Mouse (Mus musculus): ENCODE measurements at regions not wholly inside any gene's neighbourhood (a gene's known extent, or its start where the extent isn't known, plus 50 kb on each side); places are given as distances from the start of the nearest gene placed in this dataset.
A peak's percentile ranks its signal among the peaks of the same experiment; 100 is the strongest.

DNA sequence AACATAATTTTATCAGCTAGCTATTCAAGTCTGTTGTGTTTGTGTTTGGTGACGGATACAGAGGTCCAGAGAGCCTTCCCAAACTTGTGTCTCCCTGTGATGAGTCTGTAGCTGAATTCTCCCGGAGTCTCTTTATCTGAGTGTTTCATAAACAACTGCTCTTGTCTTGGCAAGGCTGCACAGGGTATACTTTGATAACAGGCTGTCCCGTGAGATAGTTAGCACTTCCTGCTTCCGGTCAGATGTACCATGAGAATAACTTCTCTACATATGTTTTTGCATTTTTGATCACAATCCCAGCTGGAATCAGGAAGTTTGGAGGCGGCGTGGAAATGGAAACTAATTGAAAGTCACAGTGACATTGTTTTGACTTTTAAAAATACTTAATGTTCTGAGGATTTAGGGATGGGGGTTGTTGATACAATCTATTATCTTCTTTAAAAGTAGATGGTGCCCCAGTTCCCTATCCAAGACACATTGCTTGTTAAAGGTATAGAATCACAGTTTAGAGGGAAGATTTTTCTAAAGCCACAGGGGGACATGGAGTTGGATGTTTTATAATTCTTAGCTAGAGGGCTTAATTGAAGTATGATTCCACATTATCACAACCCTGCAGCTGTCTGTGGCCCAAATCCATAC, 257.9 kb downstream of the Gm10295 start:
- 74% methylated on average over 6 of the region's 6 CpGs for WGBS
- Histone ChIP-seq H3K9me3 (ENCODE audit: control insufficient read depth, low read length) (no peaks in the 10 kb centered on the region), H3K27ac (ENCODE audit: low read depth, low read length) (no peak overlapping the region), H3K9ac (ENCODE audit: low read length) (no peak overlapping the region), H3K27me3 (ENCODE audit: control insufficient read depth, insufficient read depth, low read length) (no peaks in the 10 kb centered on the region), H3K4me2 (no peak overlapping the region), H3K4me3 (ENCODE audit: low read depth, low read length) (no peak overlapping the region), H3K36me3 (ENCODE audit: control insufficient read depth, insufficient read depth, low read length) (no peaks in the 10 kb centered on the region), H3K4me1 (ENCODE audit: control insufficient read depth, insufficient read depth, low read length) (no peaks in the 10 kb centered on the region)
- DNase-seq (ENCODE audit: low spot score, missing footprints) = no peak
- no peak for ATAC-seq (ENCODE audit: low FRiP score)

DNA sequence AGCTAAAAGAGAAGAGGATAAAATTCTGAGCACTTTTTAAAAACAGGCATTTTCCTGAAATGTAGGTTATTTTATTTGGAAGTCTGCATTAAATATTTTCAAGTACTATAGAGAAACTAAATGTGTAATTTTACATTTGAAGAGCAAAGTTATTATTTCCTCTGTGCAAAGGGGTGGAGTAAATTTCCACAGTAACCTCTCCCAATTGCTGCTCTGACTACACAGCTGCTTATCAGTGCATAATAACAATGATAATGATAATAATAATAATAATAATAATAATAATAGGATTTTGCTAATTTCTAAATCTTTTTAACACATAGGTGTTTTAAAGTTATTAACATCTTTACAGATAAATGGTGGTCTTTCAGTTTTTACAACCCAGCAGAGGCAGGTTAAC, 258.5 kb downstream of the Gm10295 start:
- no peak for DNase-seq (ENCODE audit: low spot score, missing footprints)
- Histone ChIP-seq H3K27ac (ENCODE audit: low read depth, low read length) (no peak overlapping the region), H3K4me2 (no peak overlapping the region), H3K27me3 (ENCODE audit: control insufficient read depth, insufficient read depth, low read length) (no peaks in the 10 kb centered on the region), H3K9me3 (ENCODE audit: control insufficient read depth, low read length) (no peaks in the 10 kb centered on the region), H3K4me1 (ENCODE audit: control insufficient read depth, insufficient read depth, low read length) (no peaks in the 10 kb centered on the region), H3K9ac (ENCODE audit: low read length) (no peak overlapping the region), H3K36me3 (ENCODE audit: control insufficient read depth, insufficient read depth, low read length) (no peaks in the 10 kb centered on the region), H3K4me3 (ENCODE audit: low read depth, low read length) (no peak overlapping the region)
- no peak for ATAC-seq (ENCODE audit: low FRiP score)

DNA sequence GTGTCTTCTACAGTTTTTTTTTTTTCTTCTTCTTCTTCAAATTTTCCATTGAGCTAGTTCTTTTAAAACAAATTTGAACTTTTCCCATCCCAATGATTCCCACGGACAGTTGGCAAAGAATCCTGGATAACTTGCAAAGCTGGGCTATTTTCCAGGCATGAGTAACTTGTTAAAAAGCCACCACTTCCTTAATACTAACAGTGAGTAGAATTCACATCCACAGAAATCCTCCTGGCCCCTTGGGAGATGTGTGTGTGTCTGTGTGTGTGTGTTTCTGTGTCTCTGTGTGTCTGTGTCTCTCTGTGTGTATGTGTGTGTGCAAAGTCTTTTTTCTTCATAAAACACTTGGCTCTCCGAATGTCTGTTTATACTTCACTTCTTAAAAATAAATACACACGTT, 259.0 kb downstream of the Gm10295 start:
- Histone ChIP-seq H3K4me3 (ENCODE audit: low read depth, low read length) (no peak overlapping the region), H3K4me1 (ENCODE audit: control insufficient read depth, insufficient read depth, low read length) (no peaks in the 10 kb centered on the region), H3K27me3 (ENCODE audit: control insufficient read depth, insufficient read depth, low read length) (no peaks in the 10 kb centered on the region), H3K27ac (ENCODE audit: low read depth, low read length) (no peak overlapping the region), H3K9ac (ENCODE audit: low read length) (no peak overlapping the region), H3K4me2 (no peak overlapping the region), H3K9me3 (ENCODE audit: control insufficient read depth, low read length) (no peaks in the 10 kb centered on the region), H3K36me3 (ENCODE audit: control insufficient read depth, insufficient read depth, low read length) (no peaks in the 10 kb centered on the region)
- DNase-seq (ENCODE audit: low spot score, missing footprints) (no peak), ATAC-seq (ENCODE audit: low FRiP score) (no peak)
- WGBS = 77% methylated on average over 3 of the region's 3 CpGs

DNA sequence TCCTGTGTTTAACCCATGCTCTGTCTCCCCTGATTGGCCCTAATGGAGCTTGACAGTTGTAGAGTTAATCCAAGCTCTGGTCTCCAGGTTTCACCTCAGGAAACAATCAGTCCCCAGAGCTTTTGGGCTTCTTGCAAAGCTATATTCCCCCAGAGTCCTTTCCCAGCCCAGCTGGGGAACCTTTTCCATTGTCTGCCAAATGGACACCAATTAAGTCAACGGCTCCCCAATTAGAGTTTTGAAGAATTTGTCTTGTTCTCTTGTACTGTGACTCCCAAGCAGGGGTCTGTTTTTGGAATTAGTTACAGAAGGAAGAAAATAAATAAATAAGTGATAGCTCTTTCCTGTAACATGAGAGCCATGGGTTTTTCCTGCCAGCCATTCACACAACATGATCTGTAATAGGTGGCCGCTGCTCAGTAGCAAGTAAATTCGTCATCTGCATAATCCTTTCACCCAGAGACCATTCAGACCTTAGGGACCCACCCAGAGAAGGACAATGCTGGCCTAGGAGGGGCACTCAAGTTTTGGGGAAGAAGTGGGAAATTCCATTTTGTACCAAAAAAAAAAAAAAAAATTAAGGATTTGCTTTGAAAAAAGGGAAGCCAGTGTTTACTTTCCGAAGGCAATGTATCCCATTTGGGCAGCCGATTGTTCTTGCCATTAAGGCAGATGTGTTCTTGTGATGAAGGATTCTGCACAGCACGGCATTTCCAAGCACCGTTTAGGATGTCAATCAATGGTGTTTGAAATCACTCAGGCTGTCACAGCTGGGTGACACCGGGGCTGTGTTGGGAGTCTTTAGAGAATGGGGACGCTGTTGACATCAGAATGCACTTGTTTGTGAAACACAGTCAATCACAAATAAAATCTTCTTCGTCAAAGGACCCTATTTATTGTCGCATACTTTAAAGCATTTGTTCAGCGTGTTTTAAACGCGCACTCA, 286.6 kb downstream of the Gm10295 start:
- 6% methylated on average over 14 of the region's 14 CpGs for WGBS
- Histone ChIP-seq H3K4me2 (peak overlapping the region; percentile 5; the same call in 1 of the 2 replicates), H3K9ac (ENCODE audit: low read length) (no peak overlapping the region), H3K27ac (ENCODE audit: low read depth, low read length) (no peak overlapping the region), H3K36me3 (ENCODE audit: control insufficient read depth, insufficient read depth, low read length) (no peaks in the 10 kb centered on the region), H3K4me3 (ENCODE audit: low read depth, low read length) (no peak overlapping the region), H3K27me3 (ENCODE audit: control insufficient read depth, insufficient read depth, low read length) (no peaks in the 10 kb centered on the region), H3K4me1 (ENCODE audit: control insufficient read depth, insufficient read depth, low read length) (peaks cover 6% of the 10 kb centered on the region), H3K9me3 (ENCODE audit: control insufficient read depth, low read length) (no peaks in the 10 kb centered on the region)
- DNase-seq (ENCODE audit: low spot score, missing footprints) (peak; percentile 92), ATAC-seq (ENCODE audit: low FRiP score) (peak; percentile 64; the same call in 1 of the 2 replicates)

DNA sequence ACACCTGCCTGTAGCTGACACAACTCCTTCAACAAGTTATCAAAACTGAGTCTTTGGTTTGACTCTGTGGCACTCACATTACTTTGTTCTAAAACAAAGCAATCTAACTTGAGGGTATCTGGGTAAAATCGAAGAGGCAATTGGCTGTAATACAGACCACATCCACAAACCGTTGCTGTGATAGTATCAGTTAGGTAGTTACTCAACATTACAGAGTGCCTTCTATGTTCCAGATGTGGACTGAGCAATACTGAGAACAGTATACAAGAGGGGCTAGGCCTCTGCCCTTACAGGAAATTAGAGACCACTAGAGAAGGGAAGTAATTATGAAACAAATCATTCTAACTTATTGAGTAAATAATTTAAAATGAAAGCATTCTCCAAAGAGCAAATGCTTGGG, 300.5 kb downstream of the Gm10295 start:
- Histone ChIP-seq H3K27me3 (ENCODE audit: control insufficient read depth, insufficient read depth, low read length) (no peaks in the 10 kb centered on the region), H3K9me3 (ENCODE audit: control insufficient read depth, low read length) (no peaks in the 10 kb centered on the region), H3K4me2 (no peak overlapping the region), H3K4me3 (ENCODE audit: low read depth, low read length) (no peak overlapping the region), H3K36me3 (ENCODE audit: control insufficient read depth, insufficient read depth, low read length) (no peaks in the 10 kb centered on the region), H3K27ac (ENCODE audit: low read depth, low read length) (no peak overlapping the region), H3K4me1 (ENCODE audit: control insufficient read depth, insufficient read depth, low read length) (no peaks in the 10 kb centered on the region), H3K9ac (ENCODE audit: low read length) (no peak overlapping the region)
- DNase-seq (ENCODE audit: low spot score, missing footprints) (peak; percentile 56), ATAC-seq (ENCODE audit: low FRiP score) (no peak)
- 78% methylated on average over 2 of the region's 2 CpGs for WGBS

DNA sequence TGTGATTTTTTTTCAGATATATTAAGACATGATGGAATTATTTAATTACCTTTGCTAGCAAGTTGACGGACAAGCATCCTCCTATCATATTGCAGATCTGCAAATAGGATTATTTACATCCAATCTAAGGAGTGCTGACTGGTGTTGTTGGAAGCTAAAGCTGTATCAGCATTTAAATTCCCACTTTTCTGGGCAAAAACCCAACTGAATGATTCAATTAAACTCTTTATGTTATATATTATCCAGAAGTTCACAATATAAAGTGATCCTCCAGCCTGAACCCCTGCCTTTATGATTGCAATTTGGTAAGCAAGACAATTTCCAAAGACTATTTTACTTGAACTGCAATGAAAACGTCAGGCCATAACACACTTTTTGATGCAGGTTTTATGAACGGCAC, 304.1 kb downstream of the Gm10295 start:
- DNase-seq (ENCODE audit: low spot score, missing footprints) (no peak), ATAC-seq (ENCODE audit: low FRiP score) (no peak)
- Histone ChIP-seq H3K27ac (ENCODE audit: low read depth, low read length) (no peak overlapping the region), H3K4me2 (no peak overlapping the region), H3K9me3 (ENCODE audit: control insufficient read depth, low read length) (no peaks in the 10 kb centered on the region), H3K36me3 (ENCODE audit: control insufficient read depth, insufficient read depth, low read length) (no peaks in the 10 kb centered on the region), H3K4me3 (ENCODE audit: low read depth, low read length) (no peak overlapping the region), H3K4me1 (ENCODE audit: control insufficient read depth, insufficient read depth, low read length) (peaks cover 4% of the 10 kb centered on the region), H3K9ac (ENCODE audit: low read length) (no peak overlapping the region), H3K27me3 (ENCODE audit: control insufficient read depth, insufficient read depth, low read length) (no peaks in the 10 kb centered on the region)
- WGBS = 88% methylated on average over 3 of the region's 3 CpGs

DNA sequence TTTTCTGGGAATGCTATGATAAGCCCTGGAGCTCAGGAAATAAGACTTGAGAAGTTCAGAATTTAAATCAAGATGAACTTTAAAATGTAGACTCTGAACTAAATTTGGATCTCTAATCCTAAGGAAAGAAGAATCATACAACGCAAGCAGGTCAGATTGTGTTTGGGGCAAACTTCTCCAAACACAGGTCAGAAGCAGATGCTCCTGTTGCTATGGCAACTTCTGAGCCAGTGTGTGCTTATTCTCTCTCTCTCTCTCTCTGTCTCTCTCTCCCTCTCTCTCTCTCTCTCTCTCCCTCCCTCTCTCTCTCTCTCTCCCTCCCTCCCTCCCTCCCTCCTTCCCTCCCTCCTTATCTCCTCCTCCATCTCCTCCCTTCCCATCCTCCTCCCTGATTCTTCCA, 304.7 kb downstream of the Gm10295 start:
- WGBS = 75% methylated on average over 1 of the region's 1 CpGs
- DNase-seq (ENCODE audit: low spot score, missing footprints) = no peak

DNA sequence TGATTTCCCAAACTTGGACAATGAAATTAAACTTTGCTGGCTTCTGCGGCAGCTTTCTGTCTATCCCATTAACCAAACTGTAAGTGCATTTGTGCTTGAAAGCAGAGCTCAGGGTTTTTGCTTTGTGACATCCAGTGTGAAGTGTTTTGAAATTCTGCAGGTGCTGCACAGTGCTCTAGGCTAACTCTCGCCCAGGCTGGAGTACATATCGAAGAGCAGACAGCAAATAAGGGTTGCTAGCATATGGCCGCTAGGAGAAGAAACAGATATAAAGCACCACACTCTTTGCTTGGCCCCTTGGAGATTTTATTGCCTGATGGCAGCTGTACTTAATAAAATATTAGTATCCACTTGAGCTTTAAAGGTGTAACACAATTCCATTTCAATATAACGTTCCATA, 307.5 kb downstream of the Gm10295 start:
- ATAC-seq (ENCODE audit: low FRiP score) (no peak), DNase-seq (ENCODE audit: low spot score, missing footprints) (no peak)
- no peak overlapping the region for H3K4me3 ChIP-seq (ENCODE audit: low read depth, low read length)
- 90% methylated on average over 5 of the region's 5 CpGs for WGBS
- H3K27ac ChIP-seq (ENCODE audit: low read depth, low read length) = no peak overlapping the region
- H3K27me3 ChIP-seq (ENCODE audit: control insufficient read depth, insufficient read depth, low read length) = no peaks in the 10 kb centered on the region
- H3K9me3 ChIP-seq (ENCODE audit: control insufficient read depth, low read length) = no peaks in the 10 kb centered on the region
- H3K4me1 ChIP-seq (ENCODE audit: control insufficient read depth, insufficient read depth, low read length) = peaks cover 4% of the 10 kb centered on the region
- no peak overlapping the region for H3K9ac ChIP-seq (ENCODE audit: low read length)
- H3K36me3 ChIP-seq (ENCODE audit: control insufficient read depth, insufficient read depth, low read length) = no peaks in the 10 kb centered on the region
- no peak overlapping the region for H3K4me2 ChIP-seq

More for the DNA sequence above, 304.7 kb downstream of the Gm10295 start:
- ATAC-seq (ENCODE audit: low FRiP score) = no peak
- Histone ChIP-seq H3K9me3 (ENCODE audit: control insufficient read depth, low read length) (no peaks in the 10 kb centered on the region), H3K4me1 (ENCODE audit: control insufficient read depth, insufficient read depth, low read length) (peaks cover 4% of the 10 kb centered on the region), H3K4me2 (no peak overlapping the region), H3K9ac (ENCODE audit: low read length) (no peak overlapping the region), H3K4me3 (ENCODE audit: low read depth, low read length) (no peak overlapping the region), H3K27me3 (ENCODE audit: control insufficient read depth, insufficient read depth, low read length) (no peaks in the 10 kb centered on the region), H3K27ac (ENCODE audit: low read depth, low read length) (no peak overlapping the region), H3K36me3 (ENCODE audit: control insufficient read depth, insufficient read depth, low read length) (no peaks in the 10 kb centered on the region)

DNA sequence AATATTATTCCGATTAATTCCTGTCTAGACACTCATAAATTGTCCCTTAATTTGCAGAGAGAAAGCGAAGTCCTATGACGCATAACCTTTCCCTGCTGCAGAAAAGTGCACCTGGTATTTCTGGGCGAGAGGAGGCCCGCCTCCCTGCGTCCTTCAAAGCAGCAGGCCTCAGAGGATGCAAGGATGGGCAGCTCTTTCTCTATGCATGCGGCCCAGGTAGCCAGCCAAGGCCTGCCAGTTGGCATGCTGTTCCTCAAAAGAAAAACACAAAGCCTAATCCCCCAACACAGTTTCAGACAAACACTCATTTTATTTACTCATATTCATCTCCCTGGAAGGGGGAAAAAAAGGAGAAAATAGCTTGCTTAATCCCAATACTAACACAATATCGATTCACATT, 308.2 kb downstream of the Gm10295 start:
- H3K36me3 ChIP-seq (ENCODE audit: control insufficient read depth, insufficient read depth, low read length) = no peaks in the 10 kb centered on the region
- 69% methylated on average over 8 of the region's 8 CpGs for WGBS
- ATAC-seq (ENCODE audit: low FRiP score) = no peak

More for the DNA sequence above, 308.2 kb downstream of the Gm10295 start:
- Histone ChIP-seq H3K9ac (ENCODE audit: low read length) (no peak overlapping the region), H3K4me1 (ENCODE audit: control insufficient read depth, insufficient read depth, low read length) (peaks cover 4% of the 10 kb centered on the region), H3K27me3 (ENCODE audit: control insufficient read depth, insufficient read depth, low read length) (no peaks in the 10 kb centered on the region), H3K4me3 (ENCODE audit: low read depth, low read length) (no peak overlapping the region), H3K27ac (ENCODE audit: low read depth, low read length) (no peak overlapping the region), H3K9me3 (ENCODE audit: control insufficient read depth, low read length) (no peaks in the 10 kb centered on the region), H3K4me2 (no peak overlapping the region)
- peak; percentile 39 for DNase-seq (ENCODE audit: low spot score, missing footprints)

Measured in midbrain, embryonic 11.5 days (tissue).